Mouse (Mus musculus) pancreas, adult 10 weeks (tissue): ENCODE data around the gene Gm15023. TPM values are rescaled to one million over a fixed set of nuclear protein-coding genes. Genes with fewer than 3 reads are reported as not detected.

Experiments
- polyA plus RNA-seq: library from polyadenylated mRNA; stranded (reverse); fragments of 350-450 nt; fragmentation: Illumina TruSeq; extraction: RNeasy Lipid Tissue Mini Kit (QIAGEN cat#74804); gene quantifications from one replicate; pipeline ENCODE4 v1.2.3, GENCODE M21; 2015; ENCODE audit warnings: low read depth, low replicate concordance; ENCODE audit not compliant: insufficient read depth

The Gm15023 gene
- not detected for polyA plus RNA-seq

GRCm38 (mm10) chrX:135177532-135177931, at the start of gene Gm15023:
Gm15023 (minus strand) TSS chrX:135177632.

GRCm38 (mm10) chrX:135210436-135211221, 33.2 kb upstream of the Gm15023 start, which contains the start of gene Tceal6:
Tceal6 (minus strand) TSS chrX:135210687.

Other genes starting within 250 kb of the Gm15023 start
- not detected for gene Nxf2, start 212.9 kb downstream of the Gm15023 start, polyA plus RNA-seq
- gene Zmat1, start 168.4 kb downstream of the Gm15023 start, polyA plus RNA-seq = 2.0 TPM
- gene Tceal6, start 33.1 kb upstream of the Gm15023 start, polyA plus RNA-seq = not detected
- not detected for gene Pramel3, start 124.7 kb upstream of the Gm15023 start, polyA plus RNA-seq
- not detected for gene Gm5128, start 195.7 kb upstream of the Gm15023 start, polyA plus RNA-seq